Mouse (Mus musculus) telencephalon, adult 2 months (tissue): ENCODE measurements around the gene Itgb1bp1.

ENCODE experiments used
- DNase-seq: peaks from one replicate; pipeline ENCODE4 v3.0.0-alpha.2; 2011; ENCODE audit warnings: low read depth, low spot score

Gene Itgb1bp1

GRCm38 (mm10) chr12:21247711-21248392, 38.2 kb downstream of the Itgb1bp1 start:
- DNase-seq = no peak

DNA sequence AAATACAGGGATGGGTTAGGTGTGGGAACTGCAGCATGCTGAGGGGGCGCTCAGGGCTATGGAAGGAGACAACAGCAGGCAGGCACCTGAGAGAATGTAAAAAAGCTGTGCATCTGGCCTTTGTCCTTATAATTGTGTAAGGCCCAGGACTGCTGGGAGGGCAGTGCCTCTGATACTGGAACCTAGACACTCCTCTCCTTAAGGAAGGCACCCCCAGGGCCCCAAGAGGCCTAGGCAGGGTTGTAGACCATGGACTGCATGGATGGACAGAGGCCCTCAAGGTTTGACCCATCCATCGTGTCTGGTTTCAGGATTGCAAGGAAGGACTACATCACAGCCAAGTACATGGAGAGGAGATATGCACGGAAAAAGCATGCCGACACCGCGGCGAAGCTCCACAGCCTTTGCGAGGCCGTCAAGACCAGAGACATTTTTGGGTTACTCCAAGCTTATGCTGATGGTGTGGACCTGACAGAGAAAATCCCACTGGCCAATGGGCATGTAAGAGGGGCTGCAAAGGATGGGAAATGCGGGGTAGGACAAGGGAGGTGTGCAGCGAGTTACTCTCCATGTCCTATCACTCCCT, 41.6 kb downstream of the Itgb1bp1 start:
- no peak for DNase-seq

GRCm38 (mm10) chr12:21241965-21242364, 44.1 kb downstream of the Itgb1bp1 start:
- DNase-seq = no peak

- no peak for DNase-seq
Observed at GRCm38 (mm10) chr12:21234560-21234959, 51.5 kb downstream of the Itgb1bp1 start.

DNA sequence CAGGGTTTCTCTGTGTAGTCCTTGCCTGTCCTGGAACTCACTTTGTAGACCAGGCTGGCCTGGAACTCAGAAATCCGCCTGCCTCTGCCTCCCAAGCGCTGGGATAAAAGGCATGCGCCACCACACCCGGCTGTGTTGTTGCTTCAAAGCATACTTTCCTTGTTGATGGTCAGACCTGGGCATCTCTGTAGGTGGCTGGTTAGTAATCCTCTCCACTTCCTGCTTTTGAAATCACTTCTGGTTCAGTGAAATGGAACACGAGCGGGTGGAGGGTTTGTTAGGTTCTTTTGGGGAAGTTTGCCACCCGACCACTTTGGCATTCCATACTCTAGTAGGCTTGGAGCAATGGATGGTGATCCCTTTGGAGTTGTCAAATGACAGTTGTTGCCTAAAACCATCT, 52.4 kb downstream of the Itgb1bp1 start:
- no peak for DNase-seq

DNA sequence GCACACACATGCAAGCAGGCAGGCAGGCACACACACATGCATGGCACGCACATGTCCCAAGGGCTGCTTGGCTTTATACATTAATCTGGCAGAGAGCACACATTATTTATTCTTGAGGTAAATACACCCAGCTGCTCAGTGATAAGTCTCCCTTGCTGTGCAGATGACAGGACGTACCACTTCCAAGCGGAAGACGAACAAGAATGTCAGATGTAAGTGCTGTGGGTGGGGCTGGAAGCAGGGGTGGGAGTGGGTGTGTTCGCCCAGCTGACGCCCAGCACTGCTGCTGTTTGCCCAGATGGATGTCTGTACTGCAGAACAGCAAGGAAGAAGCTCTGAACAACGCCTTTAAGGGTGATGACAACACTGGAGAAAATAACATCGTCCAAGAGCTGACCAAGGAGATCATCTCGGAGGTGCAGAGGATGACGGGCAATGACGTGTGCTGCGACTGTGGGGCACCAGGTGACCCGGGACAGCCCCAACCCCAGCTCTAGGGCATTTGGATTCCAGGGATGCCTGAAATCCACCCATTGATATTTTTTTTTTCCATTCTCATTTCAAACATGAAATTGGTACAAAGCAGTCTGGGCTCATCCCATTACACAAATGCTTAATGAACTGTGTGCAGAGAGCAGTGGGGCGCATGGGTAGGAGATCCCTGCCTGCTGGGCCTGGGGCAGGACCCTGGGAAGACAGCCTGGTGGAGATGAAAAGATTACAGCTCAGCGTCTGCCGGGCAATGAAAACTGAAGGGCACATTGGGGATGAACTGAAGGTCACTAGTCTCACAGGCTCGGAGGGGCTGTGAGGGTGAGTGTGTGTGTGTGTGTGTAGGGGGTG, 56.8 kb downstream of the Itgb1bp1 start:
- no peak for DNase-seq

DNA sequence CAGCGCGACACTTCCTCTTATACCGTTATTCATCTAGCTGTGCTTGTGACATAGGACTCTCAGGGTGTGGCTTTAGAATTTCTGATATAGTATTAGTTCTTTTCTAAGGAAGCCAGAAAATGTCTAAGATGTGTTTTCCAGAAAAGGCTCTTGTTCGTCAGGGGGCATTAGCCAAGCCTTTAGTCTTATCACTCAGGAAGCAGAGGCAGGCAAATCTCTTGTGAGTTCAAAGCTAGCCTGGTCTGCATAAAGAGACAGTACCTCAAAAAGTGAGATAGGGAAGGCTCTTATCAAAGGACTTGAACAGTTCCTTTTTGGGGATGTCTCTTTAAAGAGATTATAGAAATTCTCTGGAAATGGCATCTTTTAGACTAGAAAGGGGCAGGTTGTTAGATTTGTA, 57.4 kb downstream of the Itgb1bp1 start:
- DNase-seq = no peak

DNA sequence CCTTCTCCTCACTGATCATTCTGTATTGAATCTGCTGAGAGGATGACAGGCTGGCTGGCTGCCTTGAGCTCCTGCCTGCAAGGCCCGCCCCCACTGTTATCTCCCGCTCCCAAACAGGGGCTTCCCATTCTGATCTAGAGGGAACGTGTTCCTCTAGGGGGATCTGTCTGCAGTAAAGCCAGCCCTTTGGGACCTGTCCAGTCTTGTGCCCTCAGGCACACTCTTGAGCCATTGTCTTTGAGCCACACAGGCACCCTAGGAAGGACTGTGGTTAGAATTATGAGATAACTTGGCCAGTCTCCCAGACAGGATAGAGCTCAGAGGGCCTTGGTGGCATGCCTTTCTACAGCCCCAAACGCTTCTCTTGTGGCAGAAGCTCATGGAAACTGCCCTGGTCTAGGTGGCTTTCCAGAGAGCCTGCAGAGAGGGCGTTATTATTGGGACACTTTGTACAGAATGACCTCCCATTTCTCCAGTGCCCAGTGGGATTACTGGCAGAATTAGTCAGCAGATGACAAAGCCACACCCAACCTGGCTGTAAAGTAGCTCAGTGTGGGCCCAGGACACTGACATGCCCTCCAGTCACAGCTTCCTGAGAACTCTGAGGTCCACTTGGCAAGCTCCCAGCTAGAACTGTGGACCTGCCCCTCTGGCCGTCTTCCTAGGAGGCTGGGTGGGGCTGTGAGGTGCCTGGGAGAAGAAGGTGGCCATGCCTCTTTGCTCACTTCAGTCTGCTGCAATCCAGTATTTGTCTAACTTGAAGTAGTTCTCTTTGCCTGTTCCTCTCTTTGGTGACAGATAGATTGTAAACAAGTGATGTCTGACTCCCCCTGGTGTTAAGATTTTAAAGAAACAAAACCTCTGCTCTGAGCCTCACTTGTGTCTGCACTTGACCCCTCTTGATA, 58.8 kb downstream of the Itgb1bp1 start:
- no peak for DNase-seq

GRCm38 (mm10) chr12:21226316-21226715, 59.8 kb downstream of the Itgb1bp1 start:
- DNase-seq = no peak

- DNase-seq = no peak
Observed at GRCm38 (mm10) chr12:21225358-21225757, 60.7 kb downstream of the Itgb1bp1 start.

- DNase-seq = no peak
Observed at GRCm38 (mm10) chr12:21223923-21224322, 62.2 kb downstream of the Itgb1bp1 start.

GRCm38 (mm10) chr12:21220596-21220995, 65.5 kb downstream of the Itgb1bp1 start:
- DNase-seq = no peak

GRCm38 (mm10) chr12:21217776-21218444, 68.2 kb downstream of the Itgb1bp1 start:
- no peak for DNase-seq

DNA sequence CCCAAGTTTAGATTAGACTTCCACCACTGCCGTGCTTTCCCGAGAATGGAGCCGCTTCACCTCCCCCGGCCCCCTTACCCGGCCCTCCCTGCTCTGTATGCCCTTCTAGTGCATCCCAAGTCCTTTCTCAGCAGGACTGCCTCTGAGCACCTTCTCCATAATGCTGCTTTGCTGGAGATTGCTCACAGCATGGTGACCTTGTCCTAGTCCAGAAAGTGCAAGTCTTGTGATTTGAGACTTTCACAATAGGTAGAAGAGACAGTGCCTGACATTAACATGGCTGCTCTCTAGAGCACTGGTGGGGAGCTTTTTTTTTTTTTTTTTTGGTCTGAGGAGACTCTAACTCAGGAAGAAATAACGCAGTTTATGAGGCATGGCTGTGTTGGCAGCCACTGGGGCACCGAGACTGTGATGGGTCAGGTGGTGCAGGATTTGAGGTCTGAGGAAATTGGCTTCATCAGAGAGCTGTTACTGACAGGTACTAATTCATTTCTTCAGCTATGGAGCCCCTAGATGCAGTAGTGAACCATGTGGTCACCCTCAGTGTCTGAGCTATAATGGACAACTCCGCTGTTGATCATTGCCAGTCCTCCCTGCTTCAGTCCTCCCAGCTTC, 71.4 kb downstream of the Itgb1bp1 start:
- DNase-seq = no peak

- no peak for DNase-seq
Observed at GRCm38 (mm10) chr12:21212876-21213275, 73.2 kb downstream of the Itgb1bp1 start.

DNA sequence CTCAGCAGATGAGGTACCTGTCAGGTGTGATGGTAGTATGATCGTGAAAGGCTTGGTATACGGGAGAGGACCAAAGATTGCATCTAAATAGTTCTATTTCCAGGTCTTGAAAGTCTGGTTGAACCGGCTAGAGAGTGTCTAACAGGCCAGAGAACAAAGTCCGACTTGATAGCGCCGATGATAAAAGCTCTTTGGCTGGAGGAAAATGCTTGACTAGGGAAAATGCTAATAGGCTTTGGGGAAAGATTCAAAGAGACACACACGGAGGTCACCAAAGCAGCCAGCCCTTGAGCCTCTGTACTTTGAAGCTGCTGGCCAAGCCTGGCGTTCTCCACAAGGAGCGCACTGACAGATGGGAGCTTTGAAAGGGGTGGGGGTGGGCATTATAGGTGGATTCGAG, 76.8 kb downstream of the Itgb1bp1 start:
- no peak for DNase-seq

DNA sequence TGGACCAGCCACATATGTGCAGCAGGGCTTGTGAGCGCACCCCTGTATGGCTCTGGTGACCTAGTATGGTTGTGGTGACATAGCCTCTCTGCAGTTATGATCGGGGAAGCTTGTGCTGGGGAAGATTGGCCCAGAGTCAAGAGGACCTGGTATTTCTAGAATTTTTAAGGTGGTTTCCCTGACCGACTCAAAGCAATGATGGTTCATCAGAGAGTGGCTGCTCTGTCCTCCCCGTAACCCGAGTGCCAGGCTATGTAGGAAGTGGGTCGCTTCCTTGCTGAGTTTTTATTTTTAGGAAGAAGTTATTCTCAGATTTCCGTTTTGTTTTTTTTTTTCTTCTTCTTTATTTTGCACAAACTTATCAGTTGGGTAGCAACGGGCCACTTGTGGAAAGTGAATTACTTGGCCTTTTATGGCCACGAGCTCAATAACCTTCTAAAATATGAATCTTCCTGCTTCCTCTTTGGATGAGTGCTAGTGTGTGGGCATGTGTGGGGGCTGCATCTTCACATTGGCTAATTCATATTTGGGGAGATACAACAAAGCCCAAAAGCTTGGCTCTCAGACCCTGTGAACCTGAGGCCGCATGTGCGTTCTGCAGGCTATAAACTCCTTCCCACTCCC, 77.8 kb downstream of the Itgb1bp1 start:
- DNase-seq = no peak

DNA sequence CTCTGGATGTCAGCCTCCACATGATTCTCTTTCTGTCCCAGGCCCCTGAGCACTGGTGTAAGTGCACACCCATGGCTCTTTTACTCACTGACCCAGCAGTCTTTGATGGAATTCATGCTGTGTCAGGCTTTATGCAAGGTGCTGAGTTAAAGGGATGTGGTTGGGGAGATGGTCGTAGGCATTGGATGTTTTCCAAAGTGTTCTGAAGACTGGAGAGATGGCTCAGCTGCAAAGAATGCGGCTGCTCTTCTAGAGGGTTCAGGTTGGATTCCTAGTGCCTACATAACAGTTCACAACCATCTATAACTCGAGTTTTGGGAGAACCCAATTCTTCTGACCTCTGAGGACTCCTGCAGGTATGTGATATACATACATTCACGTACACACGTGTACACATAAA, 78.7 kb downstream of the Itgb1bp1 start:
- no peak for DNase-seq

GRCm38 (mm10) chr12:21205799-21206198, 80.3 kb downstream of the Itgb1bp1 start:
- DNase-seq = no peak

DNA sequence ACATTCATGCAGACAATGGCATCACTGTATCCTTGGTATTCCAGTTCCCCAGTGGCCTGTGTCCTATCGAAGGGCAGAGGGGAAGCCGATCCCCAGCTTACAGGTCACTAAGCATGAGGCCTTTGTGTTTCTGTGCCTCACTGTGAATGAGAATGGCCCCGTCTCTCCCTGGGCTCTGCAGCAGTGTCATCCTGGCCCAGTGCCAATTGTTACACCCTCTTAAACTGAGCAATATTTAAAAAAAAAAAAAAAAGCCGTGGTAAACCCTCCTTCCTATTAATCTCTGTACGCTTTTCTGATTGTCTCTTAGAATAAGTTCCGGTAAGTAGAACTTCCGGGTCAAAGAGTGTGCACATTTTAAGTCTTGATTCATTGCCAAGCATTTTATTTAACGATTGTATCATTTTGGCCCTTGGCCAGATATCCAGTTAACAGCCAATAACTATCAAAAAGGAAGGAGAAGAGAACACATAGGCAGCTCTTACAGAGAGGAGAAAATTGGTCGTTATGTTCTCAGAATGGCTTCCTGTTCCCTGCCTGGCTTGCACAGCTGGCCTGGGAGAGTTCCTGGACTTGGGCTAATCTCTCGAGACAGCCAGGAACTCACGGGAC, 81.3 kb downstream of the Itgb1bp1 start:
- no peak for DNase-seq
